Mouse (Mus musculus): ENCODE results near the gene Thbs2.

- TF ChIP-seq CTCF (IDR thresholded peaks at IDR 0.05; ENCODE audit: low read depth, low read length) (no peak), POLR2AphosphoS5 (IDR thresholded peaks at IDR 0.05; ENCODE audit: insufficient replicate concordance, low read depth, low read length) (no peak), GATA1 (IDR thresholded peaks at IDR 0.05; ENCODE audit: borderline replicate concordance, low read length) (no peak), TAL1 (conservative IDR thresholded peaks at IDR 0.05; ENCODE audit: low read depth, low read length) (no peak)
Observed at GRCm38 (mm10) chr17:14703268-14703667, 9.2 kb upstream of the Thbs2 start.
